Mouse (Mus musculus) CH12.LX (cell line): ENCODE results near the gene Ttc13. TPM values are rescaled to one million over a fixed set of nuclear protein-coding genes. Genes with fewer than 3 reads are reported as not detected.

Experiments used
- DNase-seq: peaks from one replicate; pipeline ENCODE4 v3.0.0-alpha.2; 2013; ENCODE audit errors: extremely low read depth
- H3K27ac ChIP-seq: 2 replicates; pipeline ENCODE4 v1.5.1; 2012; ENCODE audit warnings: low read depth, mild to moderate bottlenecking, control low read depth, moderate library complexity; ENCODE audit not compliant: insufficient read depth
- H3K27me3 ChIP-seq: replicated peaks from 2 replicates; pipeline ENCODE3; 2012; ENCODE audit warnings: inconsistent platforms
- H3K36me3 ChIP-seq, 2 experiments: replicated peaks in 1 of 2; 2 replicates each; pipeline versions ENCODE3 to v1.6.1; 2012; ENCODE audit warnings: inconsistent platforms in 1 of 2, low read length in 1 of 2, mild to moderate bottlenecking in 1 of 2, mixed read lengths in 1 of 2, moderate library complexity in 1 of 2; ENCODE audit not compliant: control insufficient read depth in 1 of 2, insufficient read depth in 1 of 2
- H3K4me1 ChIP-seq, 2 experiments: 2 replicates each; pipeline ENCODE4 v1.6.1; 2012; ENCODE audit warnings: inconsistent platforms in 1 of 2, moderate library complexity in 1 of 2; ENCODE audit not compliant: insufficient read depth in 2 of 2, control insufficient read depth in 1 of 2
- H3K4me2 ChIP-seq: 2 replicates; pipeline ENCODE4 v1.6.1; 2012; ENCODE audit warnings: low read depth, mild to moderate bottlenecking, control low read depth; ENCODE audit not compliant: poor library complexity, insufficient read depth, severe bottlenecking
- H3K4me3 ChIP-seq, 3 experiments: fragments of 150-350 bp in 1 of 3; sonication (generic) in 1 of 3; replicated peaks in 1 of 3; 2 replicates each; pipeline versions ENCODE3 to v1.5.1; 2011 to 2012; ENCODE audit warnings: low read depth in 2 of 3, low read length in 2 of 3, mild to moderate bottlenecking in 2 of 3, moderate library complexity in 2 of 3, control low read depth in 1 of 3, improper control_type of control experiment in 1 of 3, inconsistent platforms in 1 of 3, mixed read lengths in 1 of 3; ENCODE audit not compliant: poor library complexity in 1 of 3
- H3K79me2 ChIP-seq: replicated peaks from 2 replicates; pipeline ENCODE4 v1.6.1; 2012; ENCODE audit warnings: mild to moderate bottlenecking, moderate library complexity; ENCODE audit not compliant: control insufficient read depth, poor library complexity, insufficient read depth, severe bottlenecking; ENCODE audit errors: extremely low read depth
- H3K9ac ChIP-seq: 2 replicates; pipeline ENCODE4 v1.6.1; 2012; ENCODE audit warnings: low read depth, mild to moderate bottlenecking, control low read depth, moderate library complexity; ENCODE audit not compliant: insufficient read depth
- H3K9me3 ChIP-seq: replicated peaks from 2 replicates; pipeline ENCODE3; 2012; ENCODE audit warnings: low read length, inconsistent platforms, mixed read lengths
- CHD2 ChIP-seq: IDR thresholded peaks from 2 replicates; pipeline ENCODE4 v1.6.1; 2011; ENCODE audit warnings: low read length, improper control_type of control experiment
- E2F4 ChIP-seq: IDR thresholded peaks from 2 replicates; pipeline ENCODE4 v1.6.1; 2011; ENCODE audit warnings: low read depth, low read length, improper control_type of control experiment; ENCODE audit not compliant: insufficient replicate concordance
- EP300 ChIP-seq: IDR thresholded peaks from 2 replicates; pipeline ENCODE4 v1.6.1; 2011; ENCODE audit warnings: low read length, improper control_type of control experiment
- HCFC1 ChIP-seq: IDR thresholded peaks from 2 replicates; pipeline ENCODE4 v1.6.1; 2012; ENCODE audit warnings: low read depth, mild to moderate bottlenecking, inconsistent platforms, low read length, improper control_type of control experiment
- JUN ChIP-seq: IDR thresholded peaks from 2 replicates; pipeline ENCODE4 v1.6.1; 2011; ENCODE audit warnings: low read depth, mild to moderate bottlenecking, low read length, improper control_type of control experiment, moderate library complexity; ENCODE audit not compliant: insufficient read depth
- KAT2A ChIP-seq: IDR thresholded peaks from 2 replicates; pipeline ENCODE4 v1.6.1; 2012; ENCODE audit warnings: low read length, improper control_type of control experiment, inconsistent platforms; ENCODE audit not compliant: insufficient replicate concordance
- MAFK ChIP-seq: IDR thresholded peaks from 2 replicates; pipeline ENCODE4 v1.6.1; 2011; ENCODE audit warnings: low read length, improper control_type of control experiment; ENCODE audit not compliant: insufficient replicate concordance
- MEF2A ChIP-seq: IDR thresholded peaks from 2 replicates; pipeline ENCODE4 v1.6.1; 2014; ENCODE audit warnings: low read depth, mild to moderate bottlenecking, inconsistent platforms, low read length, improper control_type of control experiment, borderline replicate concordance
- NELFE ChIP-seq: IDR thresholded peaks from 2 replicates; pipeline ENCODE4 v1.6.1; 2011; ENCODE audit warnings: low read depth, low read length, improper control_type of control experiment
- NRF1 ChIP-seq: IDR thresholded peaks from 2 replicates; pipeline ENCODE4 v1.6.1; 2014; ENCODE audit warnings: low read depth, mild to moderate bottlenecking, inconsistent platforms, low read length, improper control_type of control experiment, moderate library complexity
- PAX5 ChIP-seq: IDR thresholded peaks from 2 replicates; pipeline ENCODE4 v1.6.1; 2012; ENCODE audit warnings: low read length, inconsistent platforms, mixed read lengths
- POLR2A ChIP-seq: IDR thresholded peaks from 2 replicates; pipeline ENCODE4 v1.6.1; 2011; ENCODE audit warnings: low read depth, mild to moderate bottlenecking, improper control_type of control experiment, low read length
- POLR2AphosphoS2 ChIP-seq: IDR thresholded peaks from 2 replicates; pipeline ENCODE4 v1.6.1; 2011; ENCODE audit warnings: low read depth, low read length, improper control_type of control experiment
- RAD21 ChIP-seq: IDR thresholded peaks from 2 replicates; pipeline ENCODE4 v1.6.1; 2011; ENCODE audit warnings: low read depth, mild to moderate bottlenecking, low read length, improper control_type of control experiment, moderate library complexity
- SIN3A ChIP-seq: IDR thresholded peaks from 2 replicates; pipeline ENCODE4 v1.6.1; 2012; ENCODE audit warnings: low read length, improper control_type of control experiment, inconsistent platforms
- TBP ChIP-seq: conservative IDR thresholded peaks from 2 replicates; pipeline ENCODE4 v1.6.1; 2011; ENCODE audit warnings: low read depth, low read length, improper control_type of control experiment
- TCF12 ChIP-seq: IDR thresholded peaks from 2 replicates; pipeline ENCODE4 v1.6.1; 2014; ENCODE audit warnings: low read depth, mild to moderate bottlenecking, inconsistent platforms, low read length, improper control_type of control experiment
- UBTF ChIP-seq: IDR thresholded peaks from 2 replicates; pipeline ENCODE4 v1.6.1; 2012; ENCODE audit warnings: low read depth, mild to moderate bottlenecking, inconsistent platforms, low read length, improper control_type of control experiment, moderate library complexity
- USF2 ChIP-seq: conservative IDR thresholded peaks from 2 replicates; pipeline ENCODE4 v1.6.1; 2011; ENCODE audit warnings: low read depth, low read length, improper control_type of control experiment
- ZKSCAN1 ChIP-seq: IDR thresholded peaks from 2 replicates; pipeline ENCODE4 v1.6.1; 2012; ENCODE audit warnings: low read depth, inconsistent platforms, low read length, improper control_type of control experiment, borderline replicate concordance
- dilution Hi-C: fragments of 300-500 bp; cut with MboI; formaldehyde crosslinking; loops from 2 replicates; pipeline ENCODE4 v1.14.3; 2020; ENCODE audit warnings: low sequenced_read_pairs; ENCODE audit not compliant: extremely low pct_unique_long_range_greater_than_20kb, extremely low pct_ligation_motif_present
- in situ Hi-C: fragments of 300-500 bp; cut with MboI; formaldehyde crosslinking; loops from 3 replicates; pipeline ENCODE4 v1.14.3; 2019; ENCODE audit warnings: low sequenced_read_pairs, low pct_ligation_motif_present, low pct_unique_long_range_greater_than_20kb, mixed read lengths
- polyA plus RNA-seq: library from polyadenylated mRNA; unstranded; fragments of >175 nt; gene quantifications from 2 replicates; pipeline ENCODE4 v1.2.1, GENCODE M21; 2012; ENCODE audit warnings: low read depth; ENCODE audit not compliant: insufficient read length
- total RNA-seq, 2 experiments: library from RNA; depleted of rRNA; stranded (reverse); fragments of 300-350 nt in 1 of 2; fragments of >200 nt in 1 of 2; gene quantifications; 2 replicates each; pipeline ENCODE4 v1.2.3; 2012 to 2014

The Ttc13 gene
- total and polyA plus RNA-seq, 3 experiments, result 30.8 to 33.6 (median 33.5) TPM

GRCm38 (mm10) chr8:124653568-124654475 lies 68.0 kb downstream of the Ttc13 start:
- Histone ChIP-seq H3K27ac (no peak overlapping the region), H3K4me3 (no peak overlapping the region), H3K27me3 (no peaks in the 10 kb centered on the region), H3K79me2 (no peaks in the 10 kb centered on the region), H3K9me3 (no peaks in the 10 kb centered on the region), H3K36me3 (peaks cover 0 to 32% of the 10 kb centered on the region in 2 experiments), H3K4me1 (peaks cover 0 to 3% of the 10 kb centered on the region in 2 experiments; a peak in 1 of 4 replicates), H3K4me2 (no peak overlapping the region), H3K9ac (no peak overlapping the region)
- dilution Hi-C loops, result no loop called here
- in situ Hi-C loops, result no loop called here
- no peak for TF ChIP-seq JUN
- no peak for TF ChIP-seq HCFC1
- no peak for TF ChIP-seq NELFE
- no peak for TF ChIP-seq ZKSCAN1
- TF ChIP-seq NRF1, result no peak
- no peak for TF ChIP-seq EP300
- TF ChIP-seq RAD21, result no peak
- no peak for TF ChIP-seq UBTF
- no peak for TF ChIP-seq E2F4
- no peak for TF ChIP-seq CHD2
- no peak for TF ChIP-seq USF2
- TF ChIP-seq KAT2A, result no peak
- TF ChIP-seq MAFK, result no peak
- TF ChIP-seq POLR2AphosphoS2, result no peak
- no peak for TF ChIP-seq PAX5
- TF ChIP-seq POLR2A, result no peak
- no peak for TF ChIP-seq MEF2A
- no peak for DNase-seq

DNA sequence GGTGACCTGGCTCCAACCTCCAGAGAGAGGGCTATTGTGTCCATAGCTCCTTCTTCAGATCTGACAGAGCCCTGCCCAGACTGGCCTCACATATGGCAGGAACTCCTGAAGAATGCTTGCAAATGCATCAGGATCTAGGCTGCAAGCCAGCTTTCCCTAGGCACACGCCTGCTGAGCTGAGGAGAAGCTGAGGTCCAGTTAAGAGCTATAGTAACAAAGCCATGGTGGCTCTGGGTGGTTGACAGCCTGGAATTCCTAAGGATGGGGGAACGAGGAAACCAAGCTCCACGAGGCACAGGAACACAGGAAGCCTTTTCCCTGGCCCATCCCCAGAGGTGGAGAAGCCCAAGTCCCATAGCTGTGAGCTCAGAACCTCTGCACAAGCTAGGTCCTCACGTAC lies 69.2 kb downstream of the Ttc13 start:
- DNase-seq, result no peak
- H3K27ac ChIP-seq, result no peak overlapping the region
- in situ Hi-C loops (no loop called here), dilution Hi-C loops (no loop called here)
- no peak overlapping the region for H3K4me3 ChIP-seq
- no peaks in the 10 kb centered on the region for H3K79me2 ChIP-seq
- H3K9me3 ChIP-seq, result no peaks in the 10 kb centered on the region
- H3K36me3 ChIP-seq, result peaks cover 0 to 34% of the 10 kb centered on the region in 2 experiments
- H3K9ac ChIP-seq, result no peak overlapping the region
- no peak overlapping the region for H3K4me2 ChIP-seq
- TF ChIP-seq TCF12 (no peak), ZKSCAN1 (no peak), TBP (no peak), SIN3A (no peak)
- peaks cover 0 to 3% of the 10 kb centered on the region in 2 experiments; a peak in 1 of 4 replicates for H3K4me1 ChIP-seq
- no peaks in the 10 kb centered on the region for H3K27me3 ChIP-seq
